Mouse (Mus musculus) heart, postnatal 0 days (tissue): ENCODE measurements at regions not wholly inside any gene's neighbourhood (a gene's known extent, or its start where the extent isn't known, plus 50 kb on each side); places are given as distances from the start of the nearest gene placed in this dataset.

Experiments
- CTCF ChIP-seq: IDR thresholded peaks from 2 replicates; pipeline ENCODE4 v1.5.1; 2016; ENCODE audit warnings: antibody characterized with exemption, control low read depth, low read depth
- EP300 ChIP-seq: IDR thresholded peaks from 2 replicates; pipeline ENCODE4 v1.6.1; 2016; ENCODE audit warnings: antibody characterized with exemption, low read depth

DNA sequence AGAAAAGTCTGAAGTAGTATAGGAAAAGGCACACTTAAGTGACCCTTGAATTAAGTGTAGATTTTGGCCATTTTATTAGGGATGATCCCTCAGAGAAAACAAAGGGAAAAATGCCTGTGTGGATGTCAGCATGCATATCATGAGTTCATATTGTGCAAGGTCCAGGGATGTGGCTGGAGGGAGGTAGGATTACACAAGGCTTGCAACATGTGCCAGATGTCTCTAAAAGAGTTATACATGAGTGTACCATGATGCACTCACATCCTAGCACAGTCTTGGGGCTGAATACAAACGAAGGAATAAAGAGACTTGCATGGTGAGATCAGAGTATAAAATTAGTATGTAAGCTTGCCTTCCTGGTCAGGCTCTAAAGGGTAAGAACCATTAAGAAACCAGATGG, 233.7 kb upstream of the Ldb2 start:
- TF ChIP-seq CTCF (no peak), EP300 (no peak)
